ENCODE assay signal across 11 mouse cellular contexts in genomic region chr13:91274615-91275014, GRCm38 (mm10). TPM values are rescaled to one million over a fixed set of nuclear protein-coding genes. Genes with fewer than 3 reads are reported as not detected.
A peak's percentile ranks its signal among the peaks of the same experiment; 100 is the strongest.
DNase-seq lines count a peak whose midpoint lies in the region; ATAC-seq and TF ChIP-seq lines count a peak whose summit lies in the region.
"Had no signal": no experiment of that assay in that cellular context is flagged by ENCODE, and none has a peak within 500 bp of the region (broad histone marks: within the 10 kb centered on the region; RNA-seq: fewer than 3 reads in every experiment).

No protein-coding gene starts in this region.

- no peak overlapping the region for H3K4me2 ChIP-seq in lung, embryonic 14.5 days
- no peak overlapping the region for H3K4me2 ChIP-seq in stomach, postnatal 0 days (replicated peaks; ENCODE audit: low read depth)
- H3K4me2 ChIP-seq: limb, embryonic 13.5 days had no signal

- H3K27ac ChIP-seq in gastrocnemius, adult 2 months: no peak overlapping the region
- H3K27ac ChIP-seq in lung, embryonic 14.5 days (ENCODE audit: low read depth): peak overlapping the region; percentile 2; the same call in 1 of the 2 replicates
- no peak overlapping the region for H3K27ac ChIP-seq in stomach, postnatal 0 days (replicated peaks)
- H3K27ac ChIP-seq: limb, embryonic 13.5 days had no signal

- no peaks in the 10 kb centered on the region for H3K4me1 ChIP-seq in lung, embryonic 14.5 days (ENCODE audit: insufficient read depth)
- no peaks in the 10 kb centered on the region for H3K4me1 ChIP-seq in stomach, postnatal 0 days (replicated peaks; ENCODE audit: control insufficient read depth, insufficient read depth)
- H3K4me1 ChIP-seq: limb, embryonic 13.5 days had no signal

- intact Hi-C loops in gastrocnemius, adult 2 months (cut with DNase I): no loop called here

- no peak overlapping the region for H3K4me3 ChIP-seq in gastrocnemius, adult 2 months
- no peak overlapping the region for H3K4me3 ChIP-seq in lung, embryonic 14.5 days (ENCODE audit: low read depth, low read length)
- no peak overlapping the region for H3K4me3 ChIP-seq in stomach, postnatal 0 days (ENCODE audit: low read depth, low read length)
- H3K4me3 ChIP-seq: limb, embryonic 13.5 days had no signal

- H3K27me3 ChIP-seq in lung, embryonic 14.5 days (ENCODE audit: insufficient read depth, low read length): no peaks in the 10 kb centered on the region
- no peaks in the 10 kb centered on the region for H3K27me3 ChIP-seq in stomach, postnatal 0 days (ENCODE audit: control insufficient read depth, insufficient read depth, low read length)
- H3K27me3 ChIP-seq: CH12.LX; limb, embryonic 13.5 days had no signal

- TF ChIP-seq CTCF in gastrocnemius, adult 2 months (IDR thresholded peaks at IDR 0.05): no peak
- no peak for TF ChIP-seq CTCF in lung, embryonic 14.5 days (IDR thresholded peaks at IDR 0.05; ENCODE audit: low read depth)
- TF ChIP-seq CTCF in stomach, postnatal 0 days (IDR thresholded peaks at IDR 0.05; ENCODE audit: low read depth): no peak

- peak; percentile 16 for DNase-seq in gastrocnemius, adult 2 months
- DNase-seq in gastrocnemius, postnatal 4 days (ENCODE audit: low spot score in 2 of 2): no peak
- DNase-seq in ovary, postnatal 10 days (ENCODE audit: low spot score): peak; percentile 15
- no peak for DNase-seq in ovary, adult 18-20 months (ENCODE audit: low spot score)
- peak; percentile 81 for DNase-seq in lung, embryonic 14.5 days
- DNase-seq in right cerebral cortex, postnatal 4 days: peak; percentile 14
- DNase-seq in thymus, postnatal 0 days (ENCODE audit: low spot score): no peak
- DNase-seq in stomach, postnatal 0 days (ENCODE audit: low spot score): no peak
- DNase-seq: gastrocnemius, postnatal 36 days had no signal

- 30% methylated on average over 6 of the region's 6 CpGs for WGBS in lung, embryonic 14.5 days
- 46% methylated on average over 6 of the region's 6 CpGs for WGBS in stomach, postnatal 0 days

- no peak for TF ChIP-seq EP300 in stomach, postnatal 0 days (optimal IDR thresholded peaks at IDR 0.05)

- H3K36me3 ChIP-seq in lung, embryonic 14.5 days (ENCODE audit: insufficient read depth): no peaks in the 10 kb centered on the region
- no peaks in the 10 kb centered on the region for H3K36me3 ChIP-seq in stomach, postnatal 0 days (ENCODE audit: control insufficient read depth, insufficient read depth, low read length)
- H3K36me3 ChIP-seq: limb, embryonic 13.5 days had no signal

- H3K9ac ChIP-seq in lung, embryonic 14.5 days: no peak overlapping the region
- no peak overlapping the region for H3K9ac ChIP-seq in stomach, postnatal 0 days (ENCODE audit: low read length)
- H3K9ac ChIP-seq: limb, embryonic 13.5 days had no signal

- ATAC-seq in lung, embryonic 14.5 days (ENCODE audit: insufficient read depth): peak; percentile 96
- ATAC-seq in stomach, postnatal 0 days (ENCODE audit: low FRiP score, low TSS enrichment): no peak

- no peaks in the 10 kb centered on the region for H3K9me3 ChIP-seq in lung, embryonic 14.5 days (ENCODE audit: low read depth, low read length)
- no peaks in the 10 kb centered on the region for H3K9me3 ChIP-seq in stomach, postnatal 0 days (ENCODE audit: control insufficient read depth, low read length)
- H3K9me3 ChIP-seq: limb, embryonic 13.5 days had no signal

RNA-seq across cellular contexts. Expression of gene Atg10, which starts 50.8 kb away (rescaled TPM):
- 10 to 100 TPM in 1 of 2 experiments, 1 to 10 TPM in 1; 9.6 to 14.9 TPM for total RNA-seq in gastrocnemius, adult 2 months (2021)
- 10 to 100 TPM; 12.0 to 13.8 TPM for total RNA-seq in gastrocnemius, postnatal 4 days (2021)
- polyA plus RNA-seq in lung, embryonic 14.5 days (2014; fragmentation: Nextera tagmentation; extraction: Ambion mirVana): 13.4 and 14.9 TPM in 2 replicates
- 18.0 and 21.7 TPM in 2 replicates for polyA plus RNA-seq in thymus, postnatal 0 days (2015; fragmentation: Nextera tagmentation; extraction: Ambion mirVana)
- polyA plus RNA-seq in stomach, postnatal 0 days (2015; fragmentation: Nextera tagmentation; extraction: Ambion mirVana): 14.4 and 16.2 TPM in 2 replicates

Comparison
In these comparisons a context has a peak if more than half of its experiments do, and no peak if none do; other contexts are left out.
1. DNase-seq: peak in gastrocnemius, adult 2 months (single experiment), ovary, postnatal 10 days (single experiment), lung, embryonic 14.5 days (single experiment) and right cerebral cortex, postnatal 4 days (single experiment); none in gastrocnemius, postnatal 4 days (0 of 2), ovary, adult 18-20 months (single experiment), thymus, postnatal 0 days (single experiment) and stomach, postnatal 0 days (single experiment).